ENCODE assay signal across 34 mouse cellular contexts in genomic region chr13:93177571-93177970, GRCm38 (mm10).
"Had no signal": no experiment of that assay in that cellular context is flagged by ENCODE, and none has a peak within 500 bp of the region (broad histone marks: within the 10 kb centered on the region; RNA-seq: fewer than 3 reads in every experiment).

No protein-coding gene starts in this region.

- H3K9me3 ChIP-seq: heart, embryonic 10.5 days; heart, embryonic 12.5 days; heart, embryonic 13.5 days; heart, embryonic 15.5 days; hindbrain, embryonic 10.5 days; hindbrain, embryonic 12.5 days; hindbrain, embryonic 13.5 days; hindbrain, embryonic 15.5 days; intestine, embryonic 15.5 days; kidney, embryonic 15.5 days had no signal

- H3K4me2 ChIP-seq: heart, embryonic 11.5 days; heart, embryonic 12.5 days; heart, embryonic 13.5 days; heart, embryonic 15.5 days; hindbrain, embryonic 12.5 days; hindbrain, embryonic 13.5 days; hindbrain, embryonic 14.5 days; hindbrain, embryonic 15.5 days; intestine, embryonic 15.5 days; kidney, embryonic 15.5 days had no signal

- H3K27me3 ChIP-seq: heart, embryonic 12.5 days; heart, embryonic 13.5 days; heart, embryonic 15.5 days; hindbrain, embryonic 12.5 days; hindbrain, embryonic 13.5 days; hindbrain, embryonic 15.5 days; intestine, embryonic 15.5 days; kidney, embryonic 15.5 days had no signal

- DNase-seq: heart, postnatal 10 days; heart, postnatal 14 days; heart, postnatal 36 days; heart, postnatal 4 days; kidney, adult 11 months; kidney, adult 18-20 months; kidney, adult 2 months; kidney, adult 8-10 months; kidney, adult 9 months; kidney, postnatal 10 days; kidney, postnatal 14 days; kidney, postnatal 25 days; kidney, postnatal 36 days; kidney, postnatal 4 days; layer of hippocampus, adult 9-11 months; layer of hippocampus, postnatal 36 days had no signal

- H3K9ac ChIP-seq: heart, embryonic 12.5 days; heart, embryonic 13.5 days; heart, embryonic 15.5 days; hindbrain, embryonic 12.5 days; hindbrain, embryonic 13.5 days; hindbrain, embryonic 14.5 days; hindbrain, embryonic 15.5 days; intestine, embryonic 15.5 days; kidney, embryonic 15.5 days had no signal

- H3K4me1 ChIP-seq: heart, embryonic 10.5 days; hindbrain, embryonic 10.5 days; hindbrain, embryonic 12.5 days; hindbrain, embryonic 13.5 days; hindbrain, embryonic 15.5 days; intestine, embryonic 15.5 days; kidney, embryonic 15.5 days had no signal

- H3K27ac ChIP-seq: heart, embryonic 10.5 days; heart, embryonic 13.5 days; heart, embryonic 15.5 days; hindbrain, embryonic 10.5 days; hindbrain, embryonic 12.5 days; hindbrain, embryonic 13.5 days; hindbrain, embryonic 14.5 days; hindbrain, embryonic 15.5 days; hindbrain, postnatal 0 days; intestine, embryonic 15.5 days; kidney, embryonic 15.5 days; kidney, postnatal 0 days; layer of hippocampus, adult 2 months had no signal

- H3K4me3 ChIP-seq: heart, embryonic 10.5 days; heart, embryonic 12.5 days; heart, embryonic 13.5 days; heart, embryonic 15.5 days; hindbrain, embryonic 10.5 days; hindbrain, embryonic 12.5 days; hindbrain, embryonic 13.5 days; hindbrain, embryonic 15.5 days; intestine, embryonic 15.5 days; kidney, embryonic 15.5 days; layer of hippocampus, adult 2 months had no signal

- ATAC-seq: hindbrain, embryonic 16.5 days; hindbrain, postnatal 0 days; intestine, embryonic 15.5 days; intestine, embryonic 16.5 days; intestine, postnatal 0 days had no signal
